Mouse (Mus musculus): ENCODE data around the gene C2cd4b.

DNA sequence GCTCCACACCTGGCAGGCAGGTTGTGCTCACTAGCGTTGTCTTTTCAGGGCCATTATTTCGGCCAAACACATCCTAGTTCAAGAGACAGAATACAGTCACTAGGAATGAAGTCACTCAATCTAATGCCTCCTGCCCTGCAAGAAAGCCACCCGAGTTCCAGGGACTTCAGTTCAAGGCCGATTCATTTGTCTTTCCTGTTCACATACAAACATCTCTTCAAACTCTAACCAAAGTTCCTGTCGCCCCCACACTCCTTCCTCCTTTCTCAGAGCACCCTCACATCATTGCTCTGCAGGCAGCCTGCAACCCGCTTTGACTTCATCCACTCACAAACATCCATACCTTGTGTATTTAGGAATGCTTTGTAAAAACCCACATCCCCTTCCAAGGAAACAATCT lies 34.3 kb downstream of the C2cd4b start:
- TF ChIP-seq GATA1 (IDR thresholded peaks at IDR 0.05; ENCODE audit: low read length) (no peak), TAL1 (IDR thresholded peaks at IDR 0.05; ENCODE audit: low read length) (no peak)

Data from erythroblast, embryonic 14.5 days (primary cell).